Mouse (Mus musculus) CH12.LX (cell line): Measurements from ENCODE around the gene Antxrl. TPM values are rescaled to one million over a fixed set of nuclear protein-coding genes. Genes with fewer than 3 reads are reported as not detected.

ENCODE experiments used
- DNase-seq: peaks from one replicate; pipeline ENCODE4 v3.0.0-alpha.2; 2013; ENCODE audit errors: extremely low read depth
- H3K27ac ChIP-seq: 2 replicates; pipeline ENCODE4 v1.5.1; 2012; ENCODE audit warnings: low read depth, mild to moderate bottlenecking, control low read depth, moderate library complexity; ENCODE audit not compliant: insufficient read depth
- H3K27me3 ChIP-seq: replicated peaks from 2 replicates; pipeline ENCODE3; 2012; ENCODE audit warnings: inconsistent platforms
- H3K36me3 ChIP-seq, 2 experiments: replicated peaks in 1 of 2; 2 replicates each; pipeline versions ENCODE3 to v1.6.1; 2012; ENCODE audit warnings: inconsistent platforms in 1 of 2, low read length in 1 of 2, mild to moderate bottlenecking in 1 of 2, mixed read lengths in 1 of 2, moderate library complexity in 1 of 2; ENCODE audit not compliant: control insufficient read depth in 1 of 2, insufficient read depth in 1 of 2
- H3K4me1 ChIP-seq, 2 experiments: 2 replicates each; pipeline ENCODE4 v1.6.1; 2012; ENCODE audit warnings: inconsistent platforms in 1 of 2, moderate library complexity in 1 of 2; ENCODE audit not compliant: insufficient read depth in 2 of 2, control insufficient read depth in 1 of 2
- H3K4me2 ChIP-seq: 2 replicates; pipeline ENCODE4 v1.6.1; 2012; ENCODE audit warnings: low read depth, mild to moderate bottlenecking, control low read depth; ENCODE audit not compliant: poor library complexity, insufficient read depth, severe bottlenecking
- H3K4me3 ChIP-seq, 3 experiments: fragments of 150-350 bp in 1 of 3; sonication (generic) in 1 of 3; replicated peaks in 1 of 3; 2 replicates each; pipeline versions ENCODE3 to v1.5.1; 2011 to 2012; ENCODE audit warnings: low read depth in 2 of 3, low read length in 2 of 3, mild to moderate bottlenecking in 2 of 3, moderate library complexity in 2 of 3, control low read depth in 1 of 3, improper control_type of control experiment in 1 of 3, inconsistent platforms in 1 of 3, mixed read lengths in 1 of 3; ENCODE audit not compliant: poor library complexity in 1 of 3
- H3K79me2 ChIP-seq: replicated peaks from 2 replicates; pipeline ENCODE4 v1.6.1; 2012; ENCODE audit warnings: mild to moderate bottlenecking, moderate library complexity; ENCODE audit not compliant: control insufficient read depth, poor library complexity, insufficient read depth, severe bottlenecking; ENCODE audit errors: extremely low read depth
- H3K9ac ChIP-seq: 2 replicates; pipeline ENCODE4 v1.6.1; 2012; ENCODE audit warnings: low read depth, mild to moderate bottlenecking, control low read depth, moderate library complexity; ENCODE audit not compliant: insufficient read depth
- H3K9me3 ChIP-seq: replicated peaks from 2 replicates; pipeline ENCODE3; 2012; ENCODE audit warnings: low read length, inconsistent platforms, mixed read lengths
- BHLHE40 ChIP-seq: IDR thresholded peaks from 2 replicates; pipeline ENCODE4 v1.6.1; 2011; ENCODE audit warnings: mild to moderate bottlenecking, low read depth, low read length, improper control_type of control experiment
- CHD1 ChIP-seq: IDR thresholded peaks from 2 replicates; pipeline ENCODE4 v1.6.1; 2012; ENCODE audit warnings: low read depth, low read length, improper control_type of control experiment, inconsistent platforms
- CHD2 ChIP-seq: IDR thresholded peaks from 2 replicates; pipeline ENCODE4 v1.6.1; 2011; ENCODE audit warnings: low read length, improper control_type of control experiment
- CTCF ChIP-seq, 2 experiments: IDR thresholded peaks in 1 of 2; conservative IDR thresholded peaks in 1 of 2; 2 replicates each; pipeline ENCODE4 v1.5.1; 2011 to 2012; ENCODE audit warnings: low read depth in 2 of 2, low read length in 2 of 2, improper control_type of control experiment in 1 of 2, inconsistent platforms in 1 of 2, mild to moderate bottlenecking in 1 of 2, moderate library complexity in 1 of 2
- E2F4 ChIP-seq: IDR thresholded peaks from 2 replicates; pipeline ENCODE4 v1.6.1; 2011; ENCODE audit warnings: low read depth, low read length, improper control_type of control experiment; ENCODE audit not compliant: insufficient replicate concordance
- EP300 ChIP-seq: IDR thresholded peaks from 2 replicates; pipeline ENCODE4 v1.6.1; 2011; ENCODE audit warnings: low read length, improper control_type of control experiment
- ETS1 ChIP-seq: conservative IDR thresholded peaks from 2 replicates; pipeline ENCODE4 v1.6.1; 2012; ENCODE audit warnings: low read depth, mild to moderate bottlenecking, inconsistent platforms, low read length, improper control_type of control experiment, moderate library complexity
- GABPA ChIP-seq: IDR thresholded peaks from 2 replicates; pipeline ENCODE4 v1.6.1; 2012; ENCODE audit warnings: low read depth, low read length, improper control_type of control experiment, inconsistent platforms; ENCODE audit not compliant: insufficient replicate concordance
- HCFC1 ChIP-seq: IDR thresholded peaks from 2 replicates; pipeline ENCODE4 v1.6.1; 2012; ENCODE audit warnings: low read depth, mild to moderate bottlenecking, inconsistent platforms, low read length, improper control_type of control experiment
- IRF4 ChIP-seq: IDR thresholded peaks from 2 replicates; pipeline ENCODE4 v1.6.1; 2014; ENCODE audit warnings: low read depth, mild to moderate bottlenecking, inconsistent platforms, low read length, improper control_type of control experiment
- JUN ChIP-seq: IDR thresholded peaks from 2 replicates; pipeline ENCODE4 v1.6.1; 2011; ENCODE audit warnings: low read depth, mild to moderate bottlenecking, low read length, improper control_type of control experiment, moderate library complexity; ENCODE audit not compliant: insufficient read depth
- KAT2A ChIP-seq: IDR thresholded peaks from 2 replicates; pipeline ENCODE4 v1.6.1; 2012; ENCODE audit warnings: low read length, improper control_type of control experiment, inconsistent platforms; ENCODE audit not compliant: insufficient replicate concordance
- MAFK ChIP-seq: IDR thresholded peaks from 2 replicates; pipeline ENCODE4 v1.6.1; 2011; ENCODE audit warnings: low read length, improper control_type of control experiment; ENCODE audit not compliant: insufficient replicate concordance
- MAX ChIP-seq: IDR thresholded peaks from 2 replicates; pipeline ENCODE4 v1.6.1; 2011; ENCODE audit warnings: low read length, improper control_type of control experiment
- MAZ ChIP-seq: IDR thresholded peaks from 2 replicates; pipeline ENCODE4 v1.6.1; 2012; ENCODE audit warnings: low read depth, mild to moderate bottlenecking, inconsistent platforms, low read length, improper control_type of control experiment, moderate library complexity
- MEF2A ChIP-seq: IDR thresholded peaks from 2 replicates; pipeline ENCODE4 v1.6.1; 2014; ENCODE audit warnings: low read depth, mild to moderate bottlenecking, inconsistent platforms, low read length, improper control_type of control experiment, borderline replicate concordance
- MXI1 ChIP-seq: IDR thresholded peaks from 2 replicates; pipeline ENCODE4 v1.6.1; 2011; ENCODE audit warnings: mild to moderate bottlenecking, low read depth, low read length, improper control_type of control experiment
- MYC ChIP-seq: IDR thresholded peaks from 2 replicates; pipeline ENCODE4 v1.6.1; 2011; ENCODE audit warnings: low read depth, mild to moderate bottlenecking, improper control_type of control experiment, low read length
- NELFE ChIP-seq: IDR thresholded peaks from 2 replicates; pipeline ENCODE4 v1.6.1; 2011; ENCODE audit warnings: low read depth, low read length, improper control_type of control experiment
- NRF1 ChIP-seq: IDR thresholded peaks from 2 replicates; pipeline ENCODE4 v1.6.1; 2014; ENCODE audit warnings: low read depth, mild to moderate bottlenecking, inconsistent platforms, low read length, improper control_type of control experiment, moderate library complexity
- PAX5 ChIP-seq: IDR thresholded peaks from 2 replicates; pipeline ENCODE4 v1.6.1; 2012; ENCODE audit warnings: low read length, inconsistent platforms, mixed read lengths
- POLR2A ChIP-seq: IDR thresholded peaks from 2 replicates; pipeline ENCODE4 v1.6.1; 2011; ENCODE audit warnings: low read depth, mild to moderate bottlenecking, improper control_type of control experiment, low read length
- POLR2AphosphoS2 ChIP-seq: IDR thresholded peaks from 2 replicates; pipeline ENCODE4 v1.6.1; 2011; ENCODE audit warnings: low read depth, low read length, improper control_type of control experiment
- RAD21 ChIP-seq: IDR thresholded peaks from 2 replicates; pipeline ENCODE4 v1.6.1; 2011; ENCODE audit warnings: low read depth, mild to moderate bottlenecking, low read length, improper control_type of control experiment, moderate library complexity
- RCOR1 ChIP-seq: conservative IDR thresholded peaks from 2 replicates; pipeline ENCODE4 v1.6.1; 2012; ENCODE audit warnings: low read depth, mild to moderate bottlenecking, inconsistent platforms, low read length, improper control_type of control experiment
- SIN3A ChIP-seq: IDR thresholded peaks from 2 replicates; pipeline ENCODE4 v1.6.1; 2012; ENCODE audit warnings: low read length, improper control_type of control experiment, inconsistent platforms
- SMC3 ChIP-seq: IDR thresholded peaks from 2 replicates; pipeline ENCODE4 v1.6.1; 2011; ENCODE audit warnings: low read depth, low read length, improper control_type of control experiment
- TBP ChIP-seq: conservative IDR thresholded peaks from 2 replicates; pipeline ENCODE4 v1.6.1; 2011; ENCODE audit warnings: low read depth, low read length, improper control_type of control experiment
- TCF12 ChIP-seq: IDR thresholded peaks from 2 replicates; pipeline ENCODE4 v1.6.1; 2014; ENCODE audit warnings: low read depth, mild to moderate bottlenecking, inconsistent platforms, low read length, improper control_type of control experiment
- UBTF ChIP-seq: IDR thresholded peaks from 2 replicates; pipeline ENCODE4 v1.6.1; 2012; ENCODE audit warnings: low read depth, mild to moderate bottlenecking, inconsistent platforms, low read length, improper control_type of control experiment, moderate library complexity
- USF1 ChIP-seq: IDR thresholded peaks from 2 replicates; pipeline ENCODE4 v1.6.1; 2014; ENCODE audit warnings: low read depth, mild to moderate bottlenecking, inconsistent platforms, low read length, improper control_type of control experiment
- USF2 ChIP-seq: conservative IDR thresholded peaks from 2 replicates; pipeline ENCODE4 v1.6.1; 2011; ENCODE audit warnings: low read depth, low read length, improper control_type of control experiment
- ZC3H11A ChIP-seq: IDR thresholded peaks from 2 replicates; pipeline ENCODE4 v1.6.1; 2012; ENCODE audit warnings: low read depth, mild to moderate bottlenecking, inconsistent platforms, low read length, improper control_type of control experiment
- ZKSCAN1 ChIP-seq: IDR thresholded peaks from 2 replicates; pipeline ENCODE4 v1.6.1; 2012; ENCODE audit warnings: low read depth, inconsistent platforms, low read length, improper control_type of control experiment, borderline replicate concordance
- ZMIZ1 ChIP-seq: IDR thresholded peaks from 2 replicates; pipeline ENCODE4 v1.6.1; 2012; ENCODE audit warnings: low read depth, mild to moderate bottlenecking, inconsistent platforms, low read length, improper control_type of control experiment
- ZNF384 ChIP-seq: IDR thresholded peaks from 2 replicates; pipeline ENCODE4 v1.6.1; 2012; ENCODE audit warnings: low read depth, low read length, improper control_type of control experiment, inconsistent platforms
- dilution Hi-C: fragments of 300-500 bp; cut with MboI; formaldehyde crosslinking; loops from 2 replicates; pipeline ENCODE4 v1.14.3; 2020; ENCODE audit warnings: low sequenced_read_pairs; ENCODE audit not compliant: extremely low pct_unique_long_range_greater_than_20kb, extremely low pct_ligation_motif_present
- in situ Hi-C: fragments of 300-500 bp; cut with MboI; formaldehyde crosslinking; loops from 3 replicates; pipeline ENCODE4 v1.14.3; 2019; ENCODE audit warnings: low sequenced_read_pairs, low pct_ligation_motif_present, low pct_unique_long_range_greater_than_20kb, mixed read lengths
- polyA plus RNA-seq: library from polyadenylated mRNA; unstranded; fragments of >175 nt; gene quantifications from 2 replicates; pipeline ENCODE4 v1.2.1, GENCODE M21; 2012; ENCODE audit warnings: low read depth; ENCODE audit not compliant: insufficient read length
- total RNA-seq, 2 experiments: library from RNA; depleted of rRNA; stranded (reverse); fragments of 300-350 nt in 1 of 2; fragments of >200 nt in 1 of 2; gene quantifications; 2 replicates each; pipeline ENCODE4 v1.2.3; 2012 to 2014

Gene Antxrl
- total and polyA plus RNA-seq, 3 experiments = not detected

- Histone ChIP-seq H3K4me1 (peaks cover 0 to 16% of the 10 kb centered on the region in 2 experiments; a peak in 3 of 4 replicates), H3K9ac (no peak overlapping the region), H3K27me3 (no peaks in the 10 kb centered on the region), H3K36me3 (no peaks in the 10 kb centered on the region), H3K79me2 (no peaks in the 10 kb centered on the region)
- TF ChIP-seq EP300 (no peak), RCOR1 (no peak), IRF4 (peak; percentile 38; the same call in 1 of the 2 replicates), CHD2 (no peak), ZC3H11A (peak; percentile 52), NELFE (no peak), SIN3A (no peak), SMC3 (peak; percentile 91), MAZ (no peak), MEF2A (0 out of 2 replicates have a peak, but pooled peaks have one; percentile 19), ZMIZ1 (no peak), E2F4 (no peak), ZKSCAN1 (no peak), HCFC1 (no peak), NRF1 (no peak), CTCF (conservative IDR thresholded peaks at IDR 0.05 in 1 of 2, IDR thresholded peaks at IDR 0.05 in 1 of 2; ENCODE audit: low read depth in 2 of 2, low read length in 2 of 2) (peak; percentile 37 to 85), MAX (no peak), TCF12 (no peak), KAT2A (no peak), MAFK (no peak), ZNF384 (no peak), POLR2A (no peak), GABPA (no peak), RAD21 (peak; percentile 79), MXI1 (no peak), USF1 (no peak), USF2 (no peak), POLR2AphosphoS2 (no peak), BHLHE40 (peak; percentile 35; the same call in 1 of the 2 replicates), UBTF (no peak), PAX5 (no peak), ETS1 (no peak), MYC (no peak), TBP (no peak), CHD1 (no peak), JUN (no peak)
- TF ChIP-seq, all 38 proteins: peak for 7
- Histone ChIP-seq H3K4me3 (no peak overlapping the region), H3K9me3 (no peaks in the 10 kb centered on the region), H3K27ac (no peak overlapping the region), H3K4me2 (no peak overlapping the region)
- DNase-seq = peak; percentile 53
- in situ Hi-C loops = loop anchor here (5.0 kb wide), 1 partner anchor 92 kb away; no protein-coding TSS in a partner anchor
- dilution Hi-C loops = no loop called here
Measured at GRCm38 (mm10) chr14:34104892-34105291, 52.4 kb downstream of the Antxrl start.
